Mouse (Mus musculus) embryonic fibroblast, embryonic 13.5 days (primary cell): Measurements from ENCODE around the gene Usp48. TPM values are rescaled to one million over a fixed set of nuclear protein-coding genes. Genes with fewer than 3 reads are reported as not detected.

Experiments
- H3K27ac ChIP-seq: 2 replicates; pipeline ENCODE4 v1.5.1; 2012; ENCODE audit warnings: low read length, control low read depth, inconsistent platforms; ENCODE audit not compliant: insufficient read depth
- H3K4me1 ChIP-seq: 2 replicates; pipeline ENCODE4 v1.6.1; 2011; ENCODE audit warnings: low read length; ENCODE audit not compliant: control insufficient read depth, insufficient read depth
- H3K4me3 ChIP-seq: 2 replicates; pipeline ENCODE4 v1.5.1; 2011; ENCODE audit warnings: mild to moderate bottlenecking, control low read depth, low read length; ENCODE audit not compliant: insufficient read depth
- CTCF ChIP-seq: IDR thresholded peaks from 2 replicates; pipeline ENCODE4 v1.5.1; 2011; ENCODE audit warnings: mild to moderate bottlenecking, control low read depth, low read length, moderate library complexity, borderline replicate concordance; ENCODE audit not compliant: insufficient read depth
- POLR2A ChIP-seq: IDR thresholded peaks from 2 replicates; pipeline ENCODE4 v1.6.1; 2011; ENCODE audit warnings: low read depth, mild to moderate bottlenecking, control low read depth, low read length, moderate library complexity
- polyA plus RNA-seq: library from polyadenylated mRNA; stranded (reverse); fragments of >200 nt; gene quantifications from 2 replicates; pipeline ENCODE4 v1.2.4, GENCODE M21; 2011; ENCODE audit warnings: low read depth; ENCODE audit not compliant: missing spikeins, insufficient read length

Usp48 gene
- 88.4 and 109 TPM in 2 replicates for polyA plus RNA-seq

DNA sequence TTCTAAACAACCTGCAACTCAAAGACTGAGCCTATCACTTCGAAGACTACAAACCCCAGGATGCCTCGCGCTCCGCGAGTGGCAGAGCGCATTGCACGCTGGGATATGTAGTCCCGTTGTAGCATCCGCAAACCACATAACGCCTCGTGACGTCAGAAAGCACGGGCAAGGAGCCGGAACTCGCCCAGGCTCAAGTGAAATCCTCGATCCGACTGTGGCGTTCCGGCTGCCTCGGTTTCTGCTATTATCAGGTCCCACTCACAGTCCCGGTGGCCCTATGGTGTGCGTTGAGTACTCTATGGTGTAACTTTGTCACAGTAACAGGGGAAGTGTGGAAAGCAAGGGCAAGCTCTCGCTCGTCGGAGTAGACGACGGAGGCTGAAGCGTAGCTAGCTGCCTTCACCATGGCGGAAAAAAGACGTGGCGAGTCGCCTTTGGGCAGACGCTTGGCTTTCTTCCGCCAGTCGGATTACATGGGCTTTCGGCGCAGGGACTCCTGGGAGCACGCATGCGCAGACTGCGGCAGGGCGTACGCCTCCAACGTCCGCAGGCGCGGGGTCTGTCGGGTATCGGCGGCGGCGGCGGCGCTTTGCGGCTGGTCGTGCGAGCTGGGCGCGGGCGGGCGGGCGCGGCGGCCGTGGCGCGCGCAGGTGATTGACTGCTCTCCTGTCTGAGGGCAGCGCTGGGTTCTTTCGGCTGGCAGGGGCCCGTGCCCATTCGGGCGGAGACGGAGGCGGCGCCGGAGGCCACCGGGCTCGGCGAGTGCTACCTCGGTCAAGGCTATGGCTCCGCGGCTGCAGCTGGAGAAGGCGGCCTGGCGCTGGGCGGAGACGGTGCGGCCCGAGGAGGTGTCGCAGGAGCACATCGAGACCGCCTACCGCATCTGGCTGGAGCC, at the start of gene Usp48:
Usp48 (plus strand) TSS at position 155 of the 895 bp plus-strand sequence.
- H3K27ac ChIP-seq, result peak within 1 kb of the TSS; percentile 97
- peak; percentile 85 for TF ChIP-seq POLR2A
- no peak for TF ChIP-seq CTCF
- H3K4me1 ChIP-seq, result 0 out of 2 replicates have a peak, but pooled peaks cover 2% of the 10 kb centered on the region
- peak within 1 kb of the TSS; percentile 89 for H3K4me3 ChIP-seq

DNA sequence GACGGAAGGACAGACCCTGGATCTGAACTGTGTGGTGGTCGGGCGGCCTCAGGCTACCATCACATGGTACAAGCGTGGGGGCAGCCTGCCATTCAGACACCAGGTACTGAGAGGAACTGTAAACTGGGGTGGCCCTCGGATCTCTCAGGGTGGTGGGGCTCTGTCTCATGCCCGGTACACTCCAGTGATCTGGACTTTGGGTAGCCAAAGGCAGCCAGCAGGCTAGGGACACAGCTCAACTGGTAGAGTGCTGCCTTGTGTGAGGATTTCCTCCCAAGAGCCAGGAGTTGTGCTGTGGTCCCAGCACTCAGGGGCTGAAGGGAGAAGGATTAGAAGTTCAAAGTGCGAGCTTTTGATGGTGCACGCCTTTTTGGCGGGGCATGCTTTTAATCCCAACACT, 48.0 kb upstream of the Usp48 start:
- Histone ChIP-seq H3K4me3 (no peak overlapping the region), H3K27ac (no peak overlapping the region), H3K4me1 (no peaks in the 10 kb centered on the region)
- no peak for TF ChIP-seq POLR2A
- TF ChIP-seq CTCF, result no peak

DNA sequence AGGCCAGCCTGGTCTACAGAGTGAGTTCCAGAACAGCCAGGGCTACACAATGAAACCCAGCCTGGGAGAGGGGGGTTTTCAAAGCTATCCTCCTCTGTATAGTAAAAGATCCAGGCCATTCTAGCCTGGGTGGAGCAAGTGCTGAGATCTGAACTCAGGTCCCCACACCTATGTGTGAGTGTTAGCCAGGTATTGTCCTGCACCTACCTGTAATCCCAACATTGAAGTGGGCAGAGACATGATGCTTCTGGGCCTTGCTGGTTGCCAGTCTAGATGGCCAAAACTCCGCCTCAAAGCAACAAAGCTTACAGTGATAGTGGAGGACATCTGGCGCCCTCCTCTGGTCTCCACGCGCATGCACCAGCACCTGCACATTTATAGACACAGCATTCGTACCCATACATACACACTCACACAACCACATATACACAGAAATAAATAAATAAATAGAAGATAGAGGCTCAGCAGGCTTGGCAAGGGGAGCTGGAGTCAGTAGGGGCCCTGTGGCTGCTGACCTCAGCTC, 47.5 kb upstream of the Usp48 start:
- Histone ChIP-seq H3K4me3 (no peak overlapping the region), H3K4me1 (no peaks in the 10 kb centered on the region), H3K27ac (no peak overlapping the region)
- TF ChIP-seq CTCF (peak; percentile 61; the same call in 1 of the 2 replicates), POLR2A (no peak)

DNA sequence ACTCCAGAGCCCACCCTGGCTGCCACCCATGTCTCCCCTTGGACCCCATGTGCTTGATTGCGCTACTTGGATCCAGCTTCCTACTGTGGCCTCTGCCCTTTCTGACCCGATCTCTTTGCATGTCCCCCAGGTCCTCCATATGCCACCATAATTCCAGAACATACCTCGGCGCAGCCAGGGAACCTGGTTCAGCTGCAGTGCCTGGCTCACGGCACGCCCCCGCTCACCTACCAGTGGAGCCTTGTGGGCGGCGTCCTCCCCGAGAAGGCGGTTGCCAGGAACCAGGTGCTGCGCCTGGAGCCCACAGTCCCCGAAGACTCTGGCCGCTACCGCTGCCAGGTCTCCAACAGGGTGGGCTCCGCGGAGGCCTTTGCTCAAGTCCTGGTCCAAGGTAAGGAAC, 40.1 kb upstream of the Usp48 start:
- H3K4me1 ChIP-seq, result no peaks in the 10 kb centered on the region
- H3K27ac ChIP-seq, result no peak overlapping the region
- H3K4me3 ChIP-seq, result no peak overlapping the region
- no peak for TF ChIP-seq POLR2A
- no peak for TF ChIP-seq CTCF

DNA sequence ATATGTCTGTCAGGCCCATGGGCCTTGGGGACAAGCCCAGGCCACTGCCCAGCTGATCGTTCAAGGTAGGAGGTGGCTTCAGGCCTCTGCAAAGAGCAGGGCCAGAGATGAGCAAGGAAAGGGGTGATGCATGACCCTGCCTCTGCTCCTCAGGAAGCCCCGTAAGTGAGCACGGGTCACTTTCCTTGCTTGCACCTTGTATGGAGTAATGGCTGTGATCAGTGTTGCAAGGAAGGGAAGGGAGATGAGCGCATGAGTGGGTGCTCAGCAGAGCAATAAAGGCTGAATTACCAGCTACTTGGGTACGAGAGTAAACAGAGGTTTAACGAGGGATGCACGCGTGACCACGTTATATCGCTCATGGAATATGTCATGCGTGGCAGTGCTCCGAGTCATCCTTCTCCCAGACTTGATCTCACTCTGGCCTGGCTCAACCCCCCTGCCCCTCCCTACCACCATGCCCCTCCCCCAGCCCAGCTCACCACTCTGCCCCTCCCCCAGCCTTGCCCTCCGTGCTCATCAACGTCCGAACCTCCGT, 36.8 kb upstream of the Usp48 start:
- Histone ChIP-seq H3K4me3 (no peak overlapping the region), H3K4me1 (no peaks in the 10 kb centered on the region), H3K27ac (no peak overlapping the region)
- TF ChIP-seq CTCF, result no peak
- TF ChIP-seq POLR2A, result no peak

DNA sequence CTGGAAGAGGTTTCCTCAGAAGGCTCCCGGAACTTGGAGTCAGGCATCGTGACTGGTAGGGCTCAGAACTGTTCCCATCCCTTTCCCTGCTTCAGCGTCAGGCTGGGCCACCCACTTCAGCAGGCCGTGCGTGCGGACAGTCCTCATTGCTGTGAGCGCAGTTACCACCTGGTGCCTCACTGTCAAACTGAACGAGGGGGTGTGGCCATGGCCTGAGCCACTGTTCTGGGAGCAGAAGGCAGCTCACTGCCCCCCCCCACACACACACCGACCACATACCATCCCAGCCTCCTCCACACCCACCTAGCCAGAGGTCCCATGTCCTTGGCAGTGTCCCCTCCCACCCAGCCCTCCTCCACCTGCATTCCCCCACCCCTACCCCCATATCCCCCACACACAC, 23.7 kb upstream of the Usp48 start:
- H3K4me1 ChIP-seq, result no peaks in the 10 kb centered on the region
- H3K27ac ChIP-seq, result no peak overlapping the region
- no peak overlapping the region for H3K4me3 ChIP-seq
- TF ChIP-seq CTCF (no peak), POLR2A (no peak)

DNA sequence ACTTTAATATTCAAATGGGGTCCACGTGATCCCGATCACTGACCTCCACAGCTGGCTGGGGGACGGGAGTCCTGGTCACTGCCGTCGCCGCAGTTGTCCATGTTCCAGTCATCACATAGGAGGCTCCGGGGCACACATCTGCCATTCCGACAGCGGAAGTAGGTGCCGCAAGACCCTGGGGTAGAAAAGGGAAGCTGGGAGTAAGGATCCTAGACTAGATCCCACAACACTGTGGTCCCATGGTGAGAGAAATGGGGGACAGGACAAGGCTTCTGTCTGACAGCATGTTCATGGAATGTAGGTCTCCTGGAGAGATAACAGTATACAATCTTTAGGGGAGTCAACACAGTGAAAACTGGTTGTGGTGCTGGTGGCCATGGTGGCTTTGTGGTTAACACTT, 19.1 kb upstream of the Usp48 start, which contains the start of gene Ldlrad2:
Ldlrad2 (minus strand) TSS at position 101 of the 400 bp plus-strand sequence.
- TF ChIP-seq POLR2A, result no peak
- TF ChIP-seq CTCF, result no peak
- Histone ChIP-seq H3K27ac (no peak within 1 kb of the TSS), H3K4me3 (no peak within 1 kb of the TSS), H3K4me1 (no peaks in the 10 kb centered on the region)

DNA sequence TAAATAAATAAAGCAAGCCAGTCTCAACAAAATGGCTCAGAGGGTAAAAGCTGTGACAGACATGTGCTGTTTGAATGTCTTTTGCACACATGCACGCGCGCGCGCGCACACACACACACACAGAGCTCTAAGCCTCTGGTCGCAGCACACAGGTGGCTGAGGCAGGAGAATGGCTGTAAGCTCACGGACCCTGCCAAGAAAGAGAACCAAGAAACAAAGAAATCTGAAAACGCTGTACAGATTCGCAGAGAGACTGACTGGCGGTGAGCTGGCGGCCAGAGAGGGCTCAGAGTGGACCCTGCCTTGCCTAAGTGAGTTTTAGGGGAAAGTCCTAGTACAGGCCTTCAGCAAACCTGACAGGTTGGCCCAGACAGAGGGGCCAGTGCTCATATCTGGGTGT, 16.1 kb upstream of the Usp48 start:
- Histone ChIP-seq H3K27ac (no peak overlapping the region), H3K4me3 (no peak overlapping the region), H3K4me1 (no peaks in the 10 kb centered on the region)
- TF ChIP-seq POLR2A (no peak), CTCF (no peak)

DNA sequence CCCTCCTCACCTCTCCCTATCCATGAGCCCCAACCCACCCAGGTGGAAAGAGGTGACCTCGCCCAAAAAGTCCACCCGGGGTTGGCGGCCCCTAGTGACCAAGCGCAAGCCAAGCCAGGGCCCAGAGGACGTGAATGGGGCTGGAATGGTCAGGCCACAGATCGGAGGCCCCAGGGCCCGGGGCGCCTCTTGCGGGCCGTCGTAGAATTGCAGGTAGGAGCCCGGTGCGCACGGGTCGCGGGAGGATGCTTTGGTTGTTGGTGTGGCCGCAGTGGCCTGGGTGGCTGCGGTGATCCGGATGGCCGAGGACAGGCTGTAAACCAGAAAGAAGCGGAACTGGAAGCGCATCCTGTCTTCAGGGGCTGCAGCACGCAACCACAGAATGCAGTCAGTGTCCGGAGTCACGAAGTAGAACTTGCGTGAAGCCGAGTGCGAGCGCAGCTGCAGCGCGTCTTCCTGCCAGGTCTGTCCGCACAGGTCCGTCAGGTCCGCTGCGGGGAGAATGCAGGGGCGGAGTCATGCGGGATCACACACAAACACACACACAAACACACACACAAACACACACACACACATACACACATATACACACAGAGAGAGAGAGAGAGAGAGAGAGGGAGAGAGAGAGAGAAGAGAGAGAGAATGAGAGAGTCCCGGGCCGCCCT, 15.2 kb upstream of the Usp48 start:
- TF ChIP-seq POLR2A, result no peak
- TF ChIP-seq CTCF, result 0 out of 2 replicates have a peak, but pooled peaks have one; percentile 15
- no peak overlapping the region for H3K27ac ChIP-seq
- H3K4me3 ChIP-seq, result no peak overlapping the region
- no peaks in the 10 kb centered on the region for H3K4me1 ChIP-seq

DNA sequence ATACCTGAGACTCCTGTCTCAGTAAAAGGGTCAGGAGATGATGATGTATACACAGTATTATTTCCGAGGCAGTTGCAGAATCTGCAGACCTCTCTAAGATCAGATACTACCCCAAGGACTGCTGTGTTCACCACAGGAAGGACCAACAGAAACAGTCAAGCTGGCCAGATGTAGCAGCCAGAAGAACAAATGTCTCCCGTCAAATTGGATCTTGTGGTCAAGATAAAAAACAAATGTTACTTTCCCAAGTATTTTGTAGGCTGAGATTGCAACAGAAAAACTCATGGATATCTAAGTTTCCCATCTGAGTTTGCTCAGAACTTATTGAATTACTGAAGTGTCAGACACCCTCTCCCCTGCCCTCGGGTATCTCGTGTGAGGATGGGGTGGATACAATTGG, 13.8 kb upstream of the Usp48 start:
- H3K27ac ChIP-seq, result no peak overlapping the region
- no peak overlapping the region for H3K4me3 ChIP-seq
- TF ChIP-seq CTCF, result no peak
- no peak for TF ChIP-seq POLR2A
- H3K4me1 ChIP-seq, result no peaks in the 10 kb centered on the region
